Mouse (Mus musculus): ENCODE data around the gene Rab5if.

GRCm38 (mm10) chr2:156848526-156849182 lies 14.3 kb upstream of the Rab5if start:
- no peak for TF ChIP-seq MAX (IDR thresholded peaks at IDR 0.05; ENCODE audit: low read depth)
- TF ChIP-seq POLR2AphosphoS2 (IDR thresholded peaks at IDR 0.05; ENCODE audit: insufficient read length, low read depth), result no peak
- TF ChIP-seq POLR2A (IDR thresholded peaks at IDR 0.05; ENCODE audit: insufficient read length, low read depth), result no peak
- no peak for TF ChIP-seq CEBPB (IDR thresholded peaks at IDR 0.05; ENCODE audit: insufficient read depth, poor library complexity, severe bottlenecking)

Measured in myocyte (in vitro differentiated cells).